Mouse (Mus musculus): ENCODE measurements around the gene Epn3.

Epn3 gene

GRCm38 (mm10) chr11:94468582-94469064 lies 31.2 kb downstream of the Epn3 start:
- DNase-seq = no peak

DNA sequence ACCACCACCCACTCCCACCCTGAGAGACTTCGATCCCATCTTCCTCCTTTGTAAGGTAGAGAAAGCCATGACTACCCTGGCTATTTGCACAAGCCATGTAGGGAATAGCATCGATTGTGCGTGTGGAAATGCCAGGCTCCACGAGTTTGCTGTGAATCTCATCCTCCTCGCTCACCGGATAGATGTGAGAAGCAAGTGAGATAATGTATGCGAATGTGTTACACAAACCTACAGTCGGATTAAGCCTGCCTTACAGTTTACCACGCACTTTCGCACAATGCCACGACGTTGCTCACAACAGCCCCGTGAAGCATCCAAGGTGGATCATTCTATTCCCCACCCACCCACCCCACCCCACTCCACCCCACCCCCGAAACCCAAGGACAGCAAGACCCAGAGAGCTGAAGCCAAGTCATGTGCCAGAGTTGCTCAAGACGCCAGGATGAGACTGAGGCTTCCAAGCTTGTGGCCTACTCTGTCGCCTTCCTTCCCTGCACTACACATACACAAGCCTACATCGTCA lies 33.4 kb downstream of the Epn3 start:
- no peak for DNase-seq

DNA sequence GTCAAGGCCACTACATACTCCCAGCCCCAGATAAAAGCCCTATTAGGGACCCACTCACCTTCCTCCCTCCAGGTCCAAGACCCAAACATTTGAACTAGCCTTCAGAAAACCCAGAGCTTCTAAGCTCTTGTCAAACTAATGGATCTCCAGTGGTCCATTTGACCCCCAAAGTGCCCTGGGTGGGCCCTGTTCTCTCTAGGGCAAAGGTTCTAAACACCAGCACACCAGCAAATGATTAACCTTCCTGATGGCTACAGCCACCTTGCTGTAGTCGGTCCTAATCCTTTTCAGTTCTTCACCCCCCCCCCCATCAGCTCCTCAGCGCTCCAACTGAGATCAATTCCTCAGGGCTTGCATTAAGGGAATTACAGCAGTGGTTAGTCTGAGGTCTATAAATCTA lies 35.6 kb downstream of the Epn3 start:
- no peak for DNase-seq

- no peak for DNase-seq
Measured at GRCm38 (mm10) chr11:94461856-94462255, 37.9 kb downstream of the Epn3 start.

DNA sequence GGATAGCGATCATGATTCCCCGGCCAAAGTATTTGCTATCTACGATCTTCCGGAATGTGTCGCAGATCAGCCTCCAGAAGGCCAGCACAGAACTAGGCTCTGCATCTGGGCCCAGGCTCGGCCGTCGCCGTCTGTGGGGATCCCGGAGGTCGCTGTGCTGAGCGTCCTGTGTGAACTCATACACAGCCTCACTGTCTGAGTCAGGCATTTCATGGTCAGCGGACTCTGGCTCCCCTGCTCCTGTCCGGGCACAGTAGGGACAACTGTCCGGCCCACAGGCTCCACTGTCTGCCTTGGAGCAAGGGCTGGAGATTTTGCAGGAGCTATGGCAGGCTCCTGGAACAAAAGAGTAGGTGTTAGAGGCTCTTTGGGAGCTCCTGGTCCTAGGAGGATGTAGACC lies 42.8 kb downstream of the Epn3 start:
- no peak for DNase-seq

- no peak for DNase-seq
Measured at GRCm38 (mm10) chr11:94456347-94456746, 43.4 kb downstream of the Epn3 start.

DNA sequence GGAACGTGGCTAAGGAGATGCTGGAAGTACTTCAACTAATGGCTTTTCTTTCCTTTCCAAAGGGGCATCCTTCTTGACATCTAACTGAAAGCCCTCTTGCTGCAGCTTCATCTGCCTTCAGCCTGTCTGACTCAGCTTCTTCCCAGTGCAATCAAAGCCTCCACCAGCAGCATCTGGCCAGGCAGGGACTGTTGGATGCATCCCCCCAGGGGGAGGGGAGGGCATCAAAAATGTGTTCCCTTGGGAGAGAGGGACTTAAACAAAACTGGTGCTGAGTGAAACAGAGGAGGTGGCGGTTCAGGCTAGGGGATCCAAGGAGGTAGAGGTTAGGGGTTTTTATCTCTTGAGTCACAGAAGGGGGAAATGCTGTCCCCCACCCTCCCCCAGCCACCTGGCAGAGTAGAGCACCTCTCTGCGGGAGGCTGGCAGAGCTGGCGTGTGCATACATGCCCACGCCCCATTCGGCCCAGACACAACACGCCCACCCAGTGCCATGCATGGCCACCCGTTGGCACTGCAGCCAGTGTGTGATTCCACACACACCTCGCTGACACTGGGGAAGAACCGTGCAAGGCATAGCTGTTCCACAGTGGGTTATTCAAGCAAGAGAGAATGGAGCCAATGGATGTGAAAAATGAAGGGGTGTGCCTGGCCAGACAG lies 44.5 kb downstream of the Epn3 start:
- no peak for DNase-seq

DNA sequence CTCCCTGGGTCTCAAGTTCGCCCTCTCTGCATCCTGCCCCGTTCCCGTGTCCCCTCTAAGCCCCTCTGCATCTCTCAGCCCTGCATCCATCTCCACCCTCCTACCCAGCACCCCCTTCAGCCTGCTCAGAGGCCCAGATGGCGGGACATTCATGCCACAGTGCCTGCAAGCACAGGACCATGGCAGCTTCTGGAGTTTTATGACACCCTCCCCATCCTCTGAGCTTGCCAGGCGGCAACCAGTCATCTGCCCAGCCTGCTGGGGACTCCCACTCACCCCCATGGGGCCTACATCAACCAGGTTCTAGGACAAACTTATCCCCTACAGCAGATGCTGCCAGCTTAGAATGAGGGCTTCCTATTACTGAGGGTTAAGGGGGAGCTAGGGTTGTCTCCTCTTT lies 45.0 kb downstream of the Epn3 start:
- no peak for DNase-seq

DNA sequence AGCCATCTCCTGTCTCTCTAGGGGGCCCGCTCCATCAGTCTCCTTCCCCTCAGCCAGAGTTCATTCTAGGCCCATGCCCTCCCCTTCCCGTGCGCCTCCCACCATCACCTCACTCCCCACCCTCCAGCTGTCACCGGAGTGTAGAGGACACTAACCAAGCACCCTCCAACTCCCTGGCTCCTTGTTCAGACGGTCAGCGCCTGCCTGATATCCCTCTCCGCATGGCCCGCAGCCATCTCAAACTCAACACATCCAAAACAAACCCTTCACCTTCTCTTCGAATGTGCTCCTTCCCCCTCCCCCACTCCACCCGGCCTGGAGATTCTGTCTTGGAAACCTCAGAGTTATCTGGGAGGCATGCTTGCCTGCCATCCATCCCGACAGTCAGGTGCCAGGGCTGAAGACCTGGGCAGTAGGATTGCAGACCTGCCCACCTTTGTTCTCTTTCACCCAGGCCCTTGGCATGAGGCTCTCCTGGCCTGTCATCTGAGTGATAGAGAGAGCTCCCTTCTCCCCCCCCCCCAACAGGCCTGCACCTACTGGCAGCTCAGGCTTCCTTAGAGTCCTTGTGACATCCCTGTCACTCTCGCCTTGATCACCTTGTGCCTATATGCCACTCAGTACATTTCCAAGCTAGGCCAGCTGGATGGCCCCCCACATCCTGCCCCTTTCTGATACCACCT lies 48.5 kb downstream of the Epn3 start:
- DNase-seq = peak; percentile 98

GRCm38 (mm10) chr11:94449886-94450285 lies 49.9 kb downstream of the Epn3 start:
- DNase-seq = peak; percentile 98

DNA sequence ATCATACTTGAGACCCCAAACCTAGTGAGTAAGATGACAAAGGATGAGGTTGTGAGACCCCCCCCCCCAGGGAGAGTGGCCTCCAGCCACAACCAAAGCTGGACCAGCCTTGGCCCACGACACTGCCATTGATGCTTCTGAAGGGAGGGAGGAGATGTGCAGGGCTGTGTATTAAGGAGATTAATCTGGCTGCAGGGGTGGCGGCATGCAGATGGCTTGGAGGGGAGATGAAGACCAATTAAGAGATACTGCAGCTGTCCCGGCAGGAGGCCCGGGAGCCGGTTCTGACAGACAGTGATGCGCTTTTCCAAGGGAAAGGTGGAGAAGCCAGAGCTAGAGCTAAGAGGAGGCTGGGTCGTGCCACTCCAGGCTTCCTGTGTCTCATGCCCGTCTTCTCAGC lies 50.5 kb downstream of the Epn3 start:
- no peak for DNase-seq

GRCm38 (mm10) chr11:94447017-94447416 lies 52.8 kb downstream of the Epn3 start:
- DNase-seq = no peak

GRCm38 (mm10) chr11:94445300-94445699 lies 54.5 kb downstream of the Epn3 start:
- DNase-seq = no peak

GRCm38 (mm10) chr11:94444829-94445228 lies 54.9 kb downstream of the Epn3 start:
- no peak for DNase-seq

DNA sequence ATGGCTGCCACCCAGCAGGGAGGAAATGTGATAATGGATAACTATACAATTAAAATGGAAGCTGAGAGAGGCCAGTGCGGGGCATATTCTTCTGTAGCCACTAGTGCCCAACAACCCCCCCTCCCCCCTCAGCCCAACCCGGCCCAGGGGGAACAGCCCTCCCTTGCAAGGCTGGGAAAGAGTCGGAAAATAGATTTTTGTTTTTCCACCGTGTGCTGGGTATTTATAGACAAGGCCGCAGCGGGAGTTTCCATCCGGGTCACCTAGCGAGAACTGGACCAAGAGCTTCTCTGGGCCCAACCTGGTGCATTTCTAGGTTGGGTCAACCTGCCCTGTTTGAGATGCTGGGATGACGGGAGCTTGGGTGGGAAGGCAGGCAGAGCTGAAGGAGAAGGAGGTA lies 58.0 kb downstream of the Epn3 start:
- no peak for DNase-seq

DNA sequence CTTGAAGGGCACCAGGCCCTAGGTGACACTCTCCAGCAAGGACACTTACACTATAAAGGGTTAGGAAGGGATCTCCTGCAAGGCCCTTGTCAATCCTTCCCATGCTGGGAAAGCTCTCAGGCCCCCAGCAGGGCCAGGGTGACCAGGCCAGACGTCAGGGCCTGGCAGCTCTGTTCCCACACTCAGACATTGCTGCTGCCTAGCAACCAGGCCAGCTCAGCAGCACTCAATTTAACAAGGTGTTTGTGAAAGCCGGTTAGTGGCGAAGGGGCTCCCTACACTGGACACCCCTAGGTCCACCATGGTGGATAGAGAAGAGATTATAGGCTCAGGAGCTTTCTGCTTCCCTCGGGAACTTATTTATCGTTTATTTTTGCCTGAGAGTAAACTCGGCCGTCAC lies 58.7 kb downstream of the Epn3 start:
- no peak for DNase-seq

- no peak for DNase-seq
Measured at GRCm38 (mm10) chr11:94440421-94440820, 59.4 kb downstream of the Epn3 start.
